Mouse (Mus musculus) lung, postnatal 25 days (tissue): ENCODE results near the gene Uvssa.
A peak's percentile ranks its signal among the peaks of the same experiment; 100 is the strongest.
"Not testable (repeated sequence)": the region's sequence is repeated elsewhere in the genome, so short reads cannot be mapped to it uniquely, and the experiment has no call there.

ENCODE experiments used
- DNase-seq: peaks from one replicate; pipeline ENCODE4 v3.0.0; 2022; ENCODE audit warnings: low spot score

Uvssa gene

DNA sequence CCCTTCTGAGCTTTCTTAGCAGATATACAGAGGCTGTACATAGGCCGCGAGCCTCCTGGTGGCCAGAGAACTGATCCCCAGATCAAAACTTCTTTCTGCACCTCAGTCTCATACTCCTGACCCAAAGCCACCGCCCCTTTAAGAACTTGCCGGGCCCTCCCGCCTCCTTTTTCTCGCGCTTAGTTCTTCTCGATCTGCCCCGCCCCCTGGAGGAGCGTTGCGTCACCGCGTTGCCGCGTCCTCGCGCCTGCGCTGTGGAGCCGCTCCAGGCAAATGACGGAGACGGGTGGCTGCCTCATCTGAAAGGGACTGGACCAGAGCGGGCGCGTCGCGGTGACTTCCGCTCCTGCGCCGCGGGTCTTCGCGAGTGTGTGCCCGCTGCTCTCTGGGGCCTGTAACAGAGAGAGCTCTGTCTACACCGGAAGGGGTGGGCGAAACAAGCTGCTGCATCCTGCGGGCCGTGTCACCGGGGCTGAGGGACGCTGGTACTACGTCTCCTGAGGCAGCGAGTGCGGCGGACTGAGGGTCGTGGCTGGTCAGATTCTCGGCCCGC lies at the start of gene Uvssa:
Gene Uvssa (plus strand): TSS at position 248 of the 553 bp plus-strand sequence.
- peak; percentile 99 for DNase-seq

DNA sequence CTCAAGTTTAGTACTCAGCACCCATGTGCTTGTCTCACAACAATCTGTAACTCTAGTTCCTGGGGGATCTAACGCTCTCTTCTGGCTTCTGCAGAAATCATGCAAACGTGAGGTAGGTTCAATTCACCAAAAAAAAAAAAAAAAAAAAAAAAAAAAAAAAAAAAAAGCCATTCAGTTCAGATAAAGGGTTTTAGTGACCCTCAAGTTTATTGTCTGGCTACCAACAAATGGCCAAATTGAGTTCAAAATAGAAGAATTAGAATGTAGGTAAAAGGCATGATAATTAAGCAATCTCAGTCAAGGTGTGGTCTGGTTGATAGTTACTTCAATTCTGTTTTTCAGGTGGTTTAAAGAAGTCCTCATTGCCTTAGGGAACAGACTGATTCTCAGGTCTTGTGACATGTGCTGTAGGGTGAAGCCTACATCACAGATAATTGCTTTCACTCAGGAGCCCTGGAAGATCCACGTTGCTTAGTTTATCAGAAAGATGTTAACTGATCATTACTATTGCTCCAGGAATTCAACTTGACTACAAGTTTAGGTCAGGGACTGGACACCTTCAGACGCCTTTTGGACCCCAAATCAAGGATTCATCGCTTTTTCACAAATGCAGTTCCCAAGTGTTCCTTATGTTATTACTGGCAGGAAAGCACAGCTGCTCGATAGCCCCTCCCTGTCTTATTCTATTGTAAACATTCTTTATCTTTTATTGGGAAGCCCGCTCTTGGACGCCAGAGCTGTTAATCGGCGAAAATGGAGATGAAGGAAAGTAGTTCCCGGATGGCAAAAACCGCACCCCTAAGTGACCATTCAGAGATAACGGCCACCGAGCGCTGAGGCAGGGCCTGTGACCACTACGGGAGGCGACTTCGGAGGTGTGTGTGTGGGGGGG lies 43.7 kb upstream of the Uvssa start:
- DNase-seq: no peak

DNA sequence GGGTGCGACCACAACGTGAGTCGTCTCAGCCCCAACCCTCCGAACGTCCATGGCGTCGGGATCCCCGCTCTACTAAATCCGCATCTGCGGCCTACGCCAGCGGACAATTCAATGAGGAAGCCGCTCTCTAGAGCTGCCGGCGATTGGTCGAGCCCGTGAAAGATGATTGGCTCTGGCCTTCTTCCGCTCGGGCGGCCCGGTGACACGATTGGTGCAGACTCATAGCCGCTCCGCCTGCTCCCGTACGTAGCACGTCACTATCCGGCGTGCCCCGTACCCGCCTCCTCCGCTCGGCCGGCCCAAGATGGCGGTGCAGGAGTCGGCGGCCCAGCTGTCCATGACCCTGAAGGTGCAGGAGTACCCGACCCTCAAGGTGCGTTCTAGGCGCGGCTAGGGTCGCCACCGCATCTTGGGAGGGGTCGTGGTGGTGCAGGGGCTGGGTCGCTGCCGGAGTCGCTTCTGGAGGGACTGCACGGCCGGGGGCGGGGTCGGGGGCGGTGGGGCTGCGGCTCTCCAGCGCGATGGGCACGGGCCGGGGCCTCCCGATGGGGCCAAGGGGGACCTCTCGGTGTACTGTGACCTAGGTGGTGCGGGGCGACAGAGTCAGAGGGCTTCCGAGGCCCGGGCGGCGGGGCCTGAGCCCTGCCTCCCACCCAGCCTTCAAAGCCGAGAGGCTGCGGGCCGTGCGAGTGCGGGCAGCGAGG lies 42.9 kb upstream of the Uvssa start, which contains the start of gene Maea:
Gene Maea (plus strand): TSS at position 237 of the 704 bp plus-strand sequence.
- DNase-seq: peak; percentile 98

DNA sequence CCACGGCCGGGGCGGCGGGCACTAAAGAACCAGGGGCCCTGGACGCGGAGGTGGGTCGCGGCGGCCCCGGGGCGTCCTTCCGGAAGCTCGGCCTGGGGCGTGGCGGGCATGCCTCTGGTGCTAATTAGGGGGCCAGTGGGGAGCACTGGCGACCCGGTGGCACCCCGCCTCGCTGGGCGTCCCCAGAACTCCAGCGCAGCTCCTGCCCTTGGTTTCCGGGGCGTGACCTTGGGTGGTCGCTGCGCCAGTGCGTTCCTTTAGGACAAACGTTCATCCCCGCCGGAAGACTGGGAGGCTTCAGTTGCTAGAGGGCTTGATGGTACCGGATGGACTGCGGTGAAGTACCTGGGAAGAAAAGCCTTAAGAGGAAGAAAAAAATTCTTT lies 42.4 kb upstream of the Uvssa start:
- DNase-seq: peak; percentile 45

DNA sequence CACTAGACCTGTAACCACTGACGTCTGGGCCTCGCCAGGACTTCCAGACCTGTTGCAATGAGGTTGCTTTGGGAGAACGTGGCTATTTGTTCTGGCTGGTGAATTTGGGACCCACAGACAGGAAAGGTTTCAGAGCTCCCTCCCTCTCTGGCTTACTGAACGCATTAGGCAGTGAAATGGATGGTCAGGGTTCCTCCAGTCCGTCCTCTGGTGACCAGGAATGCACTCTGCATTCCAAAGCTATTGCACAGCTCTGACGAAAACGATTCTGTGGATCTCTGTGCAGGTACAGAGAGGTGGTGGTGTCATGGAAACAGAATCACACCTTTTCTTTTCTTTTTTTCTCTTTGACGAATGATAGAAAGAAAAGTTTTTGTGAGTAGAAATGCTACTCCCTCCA lies 41.1 kb upstream of the Uvssa start:
- DNase-seq: peak; percentile 57

DNA sequence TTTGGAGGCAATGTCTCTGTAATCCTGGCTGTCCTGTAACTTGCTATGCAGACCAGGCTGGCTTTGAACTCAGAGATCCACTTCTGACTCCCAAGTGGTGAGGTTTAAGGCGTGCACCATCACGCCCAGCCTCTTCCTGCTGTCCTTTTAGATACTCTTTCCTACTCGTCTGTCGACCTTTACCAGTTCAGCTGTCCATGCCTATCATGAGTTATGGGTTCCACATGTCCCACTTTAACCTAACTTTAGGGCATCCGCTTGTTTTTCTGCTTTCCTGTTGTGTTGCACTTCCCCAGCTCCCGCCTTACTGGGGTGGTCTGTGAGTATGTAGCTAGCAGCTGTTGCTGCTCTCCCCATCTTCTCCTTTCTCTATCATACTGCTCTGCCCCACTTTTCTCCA lies 37.2 kb upstream of the Uvssa start:
- no peak for DNase-seq

DNA sequence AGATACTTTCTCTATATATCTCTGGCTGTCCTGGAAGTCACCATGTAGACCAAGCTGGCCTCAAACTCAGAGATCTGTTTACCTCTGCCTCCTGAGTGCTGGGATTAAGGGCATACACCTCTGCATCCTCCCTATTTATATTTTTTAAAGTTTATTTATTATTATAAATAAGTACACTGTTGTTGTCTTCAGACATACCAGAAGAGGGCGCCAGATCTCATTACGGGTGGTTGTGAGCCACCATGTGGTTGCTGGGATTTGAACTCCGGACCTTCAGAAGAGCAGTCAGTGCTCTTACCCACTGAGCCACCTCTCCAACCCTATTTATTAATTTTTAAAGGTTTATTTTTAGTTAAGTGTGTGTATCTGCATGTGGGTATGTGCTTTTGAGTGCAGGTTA lies 36.1 kb upstream of the Uvssa start:
- DNase-seq: not testable (repeated sequence)

DNA sequence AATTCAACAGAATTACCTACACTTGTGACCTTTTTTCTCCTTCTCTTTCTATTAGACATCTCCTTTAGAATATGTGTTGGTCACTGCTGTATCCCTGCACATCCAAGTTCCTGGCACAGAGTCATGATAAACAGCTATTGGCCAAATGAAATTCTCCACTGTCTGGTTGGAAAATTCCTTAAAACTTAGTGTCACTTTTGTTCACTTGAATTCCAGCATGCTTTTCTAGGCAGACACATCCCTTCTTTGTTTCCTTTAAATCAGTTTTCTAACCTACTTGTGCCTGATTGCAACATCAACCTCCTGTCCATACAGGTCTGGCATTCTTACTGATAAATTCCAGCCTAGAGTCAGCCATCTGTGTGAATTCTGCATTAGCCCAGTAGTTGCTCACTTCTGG lies 35.5 kb upstream of the Uvssa start:
- DNase-seq: no peak

DNA sequence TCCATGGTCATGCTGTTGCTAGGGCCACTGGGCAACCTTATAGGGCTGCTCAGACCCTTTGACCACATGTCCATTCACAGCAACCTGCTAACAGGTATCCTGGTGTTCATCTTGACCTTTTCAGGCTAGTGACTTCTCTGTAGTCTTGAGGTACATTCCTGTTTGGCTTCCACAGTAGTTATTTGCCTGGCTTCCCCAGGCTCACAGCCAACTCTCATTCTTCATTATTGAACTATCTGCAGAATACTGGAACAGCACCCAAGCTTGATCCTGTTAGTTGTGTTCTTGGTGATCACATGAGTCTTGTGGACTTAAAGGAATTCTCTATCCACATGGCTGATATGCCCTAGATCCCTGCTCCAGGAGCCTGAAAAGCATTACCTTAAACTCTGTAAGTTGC lies 34.8 kb upstream of the Uvssa start:
- no peak for DNase-seq

DNA sequence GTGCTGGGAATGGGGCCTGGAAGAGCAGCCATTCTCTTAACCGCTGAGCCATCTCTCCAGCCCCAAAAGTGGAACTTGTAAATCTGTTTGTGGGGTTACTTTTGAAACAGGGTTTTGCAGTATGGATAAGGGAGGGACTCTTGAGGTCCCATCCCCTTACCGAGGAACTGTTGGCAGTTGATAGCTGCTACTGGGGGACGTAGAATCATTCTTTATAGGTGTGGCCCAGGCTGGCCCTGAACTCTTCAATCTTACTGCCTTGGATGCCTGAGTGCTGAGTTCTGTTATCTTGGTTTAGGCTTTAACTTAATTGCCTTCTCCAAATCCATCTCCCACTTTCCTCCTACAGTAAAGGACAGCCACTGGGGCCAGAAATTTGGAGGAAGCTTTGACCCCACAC lies 34.3 kb upstream of the Uvssa start:
- no peak for DNase-seq

DNA sequence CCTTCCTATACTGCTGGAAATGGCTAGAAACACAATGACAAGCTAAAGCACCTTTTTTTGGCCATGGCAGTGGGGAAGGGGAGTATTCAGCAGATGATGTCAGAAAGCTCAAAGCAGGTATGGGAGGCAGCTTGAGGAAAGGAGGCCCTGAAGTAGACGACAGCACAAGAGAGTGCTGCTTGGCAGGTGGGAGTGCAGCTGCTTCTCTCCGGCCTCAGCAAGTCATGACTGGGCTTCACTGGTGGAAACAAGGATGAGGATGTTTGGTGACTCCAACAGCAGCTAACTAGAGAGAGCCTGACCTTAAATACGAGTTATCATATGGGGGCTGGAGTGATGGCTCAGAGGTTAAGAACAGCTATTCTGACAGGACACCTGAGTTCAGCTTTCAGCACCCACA lies 30.7 kb upstream of the Uvssa start:
- DNase-seq: no peak

DNA sequence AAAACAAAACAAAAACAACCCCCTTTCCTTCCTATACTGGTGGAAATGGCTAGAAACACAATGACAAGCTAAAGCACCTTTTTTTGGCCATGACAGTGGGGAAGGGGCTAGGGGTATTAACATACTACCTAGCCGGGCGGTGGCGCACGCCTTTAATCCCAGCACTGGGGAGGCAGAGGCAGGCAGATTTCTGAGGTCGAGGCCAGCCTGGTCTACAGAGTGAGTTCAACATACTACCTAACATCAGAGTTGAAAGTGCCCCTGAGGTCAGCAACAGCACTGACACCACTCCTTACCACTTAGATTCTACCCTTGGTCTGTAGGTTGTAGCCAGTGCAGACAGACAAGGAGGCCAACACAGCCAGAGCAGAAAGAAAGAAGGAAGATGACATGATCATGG lies 29.1 kb upstream of the Uvssa start:
- DNase-seq: no peak

DNA sequence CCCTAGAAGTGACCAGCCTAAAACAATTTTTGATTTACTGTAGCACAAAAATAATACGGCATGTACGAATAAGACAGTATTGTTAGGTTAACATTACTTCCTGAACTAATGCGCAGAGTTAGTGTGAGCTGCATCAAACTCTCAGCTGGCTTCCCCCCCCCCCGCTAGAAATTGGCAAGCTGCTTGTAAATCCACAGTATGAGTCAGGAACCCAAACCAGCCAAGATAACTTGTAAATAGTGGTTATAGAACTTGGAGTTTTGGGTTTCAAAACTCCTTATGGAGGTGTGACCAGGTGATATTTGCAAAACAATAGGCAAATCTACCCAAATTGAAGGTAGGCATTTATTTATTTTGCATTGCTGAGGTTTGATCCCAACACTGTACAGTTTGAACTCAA lies 28.6 kb upstream of the Uvssa start:
- DNase-seq: no peak

DNA sequence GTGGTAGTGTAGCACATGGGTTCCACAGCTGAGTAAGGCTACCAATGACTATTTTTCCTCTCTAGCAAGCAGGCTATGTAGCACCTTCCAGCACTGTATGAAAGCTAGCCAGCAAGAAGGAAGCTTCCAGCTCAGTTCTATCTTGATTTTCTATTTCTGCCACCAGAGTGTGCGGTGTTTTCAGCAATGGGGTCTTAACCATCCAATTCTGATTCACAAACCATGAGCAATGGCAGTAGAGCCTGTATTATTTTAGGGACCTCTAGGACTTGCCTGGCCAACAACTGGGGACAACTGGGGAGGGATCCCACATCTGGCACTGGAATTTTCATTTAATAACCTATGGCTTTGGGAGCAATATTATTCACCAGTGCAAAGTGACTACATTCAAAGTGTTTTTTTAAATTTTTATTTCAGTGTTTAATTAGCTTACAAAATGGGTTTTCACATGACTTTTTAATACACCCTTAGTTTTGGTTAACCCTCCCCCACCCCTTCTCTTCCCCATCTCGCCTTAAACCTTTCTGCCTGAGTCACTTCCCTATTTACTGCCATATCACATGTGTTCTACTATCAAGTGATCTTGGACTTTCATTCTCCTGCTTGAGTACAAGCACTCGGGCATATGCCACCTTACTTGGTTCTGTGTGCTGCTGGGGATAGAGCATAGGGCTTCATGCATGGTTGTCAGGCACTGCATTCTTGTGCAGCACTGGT lies 26.6 kb upstream of the Uvssa start:
- no peak for DNase-seq

DNA sequence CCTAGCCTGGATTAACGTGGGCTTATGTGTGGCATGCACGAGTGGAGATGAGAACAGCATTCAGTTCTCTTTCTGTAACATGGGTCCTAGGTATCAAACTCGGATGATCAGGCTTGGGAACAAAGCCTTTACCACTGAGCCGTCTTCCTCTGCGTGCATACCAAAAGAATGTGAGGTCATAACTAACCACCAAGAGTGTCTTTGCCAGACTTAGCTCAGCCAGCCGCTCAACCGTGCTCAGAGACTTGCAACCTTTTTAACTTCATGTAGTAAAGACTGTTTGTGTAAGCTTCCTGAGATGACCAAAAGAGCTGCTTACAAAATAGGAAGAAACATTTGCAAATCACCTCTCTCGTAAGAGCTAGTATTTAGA lies 26.1 kb upstream of the Uvssa start:
- no peak for DNase-seq

DNA sequence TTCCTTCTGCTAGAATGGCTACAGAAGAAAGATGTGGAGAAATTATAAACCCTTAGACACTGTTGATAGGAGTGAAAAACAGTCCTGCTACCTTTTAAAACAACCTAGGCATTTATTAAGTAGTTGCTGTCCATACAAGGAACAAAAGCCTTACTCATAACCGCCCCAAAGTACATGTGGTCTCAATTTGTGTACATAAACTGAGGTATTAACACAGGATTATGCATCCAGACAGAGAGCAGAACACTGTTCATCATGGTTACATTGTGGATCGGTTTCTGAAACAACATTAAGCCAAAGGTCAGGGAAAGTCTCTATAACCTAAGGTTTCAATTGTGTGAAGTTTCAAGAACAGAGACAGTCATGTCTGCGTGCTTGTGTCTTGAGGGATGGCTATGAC lies 25.3 kb upstream of the Uvssa start:
- no peak for DNase-seq

DNA sequence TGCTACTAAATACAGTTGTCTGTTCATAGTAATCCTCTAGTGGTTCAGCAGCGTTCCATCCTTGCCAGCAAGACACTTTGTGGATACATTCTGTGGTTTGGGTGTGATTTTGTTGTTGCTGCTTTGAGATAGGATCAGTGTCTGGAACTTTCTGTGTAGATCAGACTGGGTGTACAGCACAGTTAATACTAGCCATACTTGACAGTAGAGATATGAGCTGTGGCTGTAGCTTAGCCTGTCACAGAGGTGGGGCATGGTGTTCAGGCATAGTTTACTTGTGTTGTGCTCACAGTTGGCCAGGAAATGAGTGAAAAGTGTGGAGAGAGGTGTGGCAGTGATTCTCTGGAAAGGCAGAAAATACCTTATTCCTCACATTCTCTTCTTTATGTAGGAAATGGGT lies 20.9 kb upstream of the Uvssa start:
- no peak for DNase-seq

DNA sequence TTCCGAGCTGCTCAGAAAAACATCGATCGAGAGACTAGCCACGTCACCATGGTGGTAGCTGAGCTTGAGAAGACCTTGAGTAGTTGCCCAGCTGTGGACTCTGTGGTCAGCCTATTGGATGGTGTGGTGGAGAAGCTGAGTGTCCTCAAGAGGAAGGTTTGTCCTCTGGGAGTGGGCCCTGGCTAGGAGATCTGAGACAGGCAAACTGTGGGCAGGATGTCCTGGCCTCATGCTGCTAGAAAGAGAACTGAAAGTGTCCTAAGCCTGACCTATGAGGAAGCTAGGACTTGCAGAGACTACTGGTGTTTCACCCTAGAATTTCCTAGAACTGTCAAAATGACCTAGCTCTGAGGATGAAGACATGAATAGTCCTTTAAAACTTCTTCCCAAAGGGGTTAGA lies 19.9 kb upstream of the Uvssa start:
- peak; percentile 46 for DNase-seq

DNA sequence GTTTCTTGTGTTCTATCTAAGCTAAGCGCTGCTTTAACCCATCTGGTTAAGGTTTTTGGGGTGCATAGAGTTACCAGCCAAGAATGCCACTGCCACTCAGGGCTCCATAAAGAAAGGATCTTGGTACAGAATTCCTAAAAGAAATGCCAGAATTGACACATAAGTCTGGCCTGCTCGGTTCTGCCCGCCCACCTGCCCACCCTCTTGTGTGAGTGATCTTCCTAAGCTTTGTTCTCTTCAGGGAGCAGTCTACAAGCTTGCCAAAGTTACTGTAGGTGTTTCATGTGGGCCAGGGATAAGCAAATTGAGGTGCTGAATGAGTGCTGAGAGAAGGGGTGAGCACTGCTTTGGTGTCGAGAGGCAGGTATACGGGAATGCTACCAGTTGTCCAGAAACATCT lies 15.1 kb upstream of the Uvssa start:
- DNase-seq: no peak

DNA sequence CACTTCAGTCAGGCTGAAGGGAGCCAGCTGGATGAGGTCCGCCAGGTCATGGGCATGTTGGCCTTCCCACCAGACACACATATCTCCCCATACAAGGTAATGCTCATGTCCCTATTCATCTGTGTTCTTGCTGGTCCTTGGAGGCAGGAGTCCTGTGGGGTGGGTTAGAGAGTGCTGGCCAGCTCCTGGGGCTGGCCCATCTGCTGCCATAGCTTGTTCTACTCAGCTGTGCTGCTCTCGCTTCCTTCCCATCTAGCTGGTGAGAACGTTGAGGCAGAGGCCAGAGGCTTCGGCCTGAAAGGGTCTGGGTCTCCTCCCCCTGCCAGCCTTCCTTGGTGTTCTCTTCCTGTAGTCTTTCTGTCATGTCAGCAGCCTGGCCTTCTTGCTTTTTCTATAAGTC lies 9.7 kb upstream of the Uvssa start:
- no peak for DNase-seq

DNA sequence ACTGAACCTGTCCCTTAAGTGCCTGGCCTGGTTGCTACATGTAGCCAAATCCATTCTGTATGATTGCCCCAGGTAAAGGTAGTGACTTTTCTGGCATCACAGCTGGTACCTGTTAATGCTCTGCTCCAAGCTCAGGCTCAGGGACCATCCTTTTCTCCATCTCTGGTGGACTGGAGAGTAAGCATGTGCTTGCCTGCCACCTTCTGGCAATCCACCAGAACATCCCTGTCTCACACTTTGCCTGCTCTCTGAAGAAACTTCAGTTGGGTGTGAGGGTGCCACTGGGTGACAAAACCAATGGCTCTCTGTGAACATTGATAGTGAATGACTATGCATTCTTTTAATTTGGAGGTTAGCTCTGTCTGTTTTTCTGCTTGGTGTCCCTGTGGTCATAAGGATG lies 7.2 kb upstream of the Uvssa start:
- DNase-seq: no peak

DNA sequence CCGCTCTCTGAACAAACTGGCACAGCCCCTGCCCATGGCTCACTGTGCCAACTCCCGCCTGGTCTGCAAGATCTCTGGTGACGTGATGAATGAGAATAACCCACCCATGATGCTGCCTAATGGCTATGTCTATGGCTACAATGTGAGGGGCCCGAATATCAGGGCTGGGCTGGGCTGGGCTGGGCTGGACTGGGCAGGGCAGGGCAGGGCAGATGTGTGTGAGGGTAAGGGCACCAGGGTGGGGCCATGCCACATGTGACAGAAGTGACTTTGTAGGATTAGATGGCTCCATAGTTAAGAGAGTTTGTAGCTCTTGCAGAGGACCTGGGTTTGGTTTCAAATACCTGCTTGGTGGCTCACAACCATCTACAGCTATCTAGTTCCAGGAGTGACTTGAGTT lies 6.7 kb upstream of the Uvssa start:
- DNase-seq: no peak
